Mouse (Mus musculus) olfactory bulb, adult 2 months (tissue): ENCODE measurements around the gene Gm10803. TPM values are rescaled to one million over a fixed set of nuclear protein-coding genes. Genes with fewer than 3 reads are reported as not detected.

ENCODE experiments used
- H3K27ac ChIP-seq: fragments of 200-500 bp; 2 replicates; pipeline ENCODE4 v1.5.1; 2012; ENCODE audit warnings: low read depth, low read length; ENCODE audit not compliant: insufficient read depth
- H3K4me1 ChIP-seq: fragments of 200-500 bp; 2 replicates; pipeline ENCODE4 v1.6.1; 2012; ENCODE audit warnings: low read length; ENCODE audit not compliant: control insufficient read depth, insufficient read depth
- H3K4me3 ChIP-seq: fragments of 200-500 bp; 2 replicates; pipeline ENCODE4 v1.5.1; 2012; ENCODE audit warnings: mild to moderate bottlenecking, low read depth, low read length, moderate library complexity; ENCODE audit not compliant: insufficient read depth
- CTCF ChIP-seq: fragments of 200-500 bp; IDR thresholded peaks from 2 replicates; pipeline ENCODE4 v1.5.1; 2012; ENCODE audit warnings: low read depth, mild to moderate bottlenecking, low read length, moderate library complexity; ENCODE audit not compliant: insufficient read depth
- POLR2A ChIP-seq: fragments of 200-500 bp; IDR thresholded peaks from 2 replicates; pipeline ENCODE4 v1.6.1; 2012; ENCODE audit warnings: mild to moderate bottlenecking, low read depth, low read length, moderate library complexity; ENCODE audit not compliant: insufficient read depth
- WGBS: fragments of 180-500 bp; shearing (Covaris S2); methylation state at CpG from one replicate; pipeline ENCODE4 v1.1.7; 2018; 5-methylcytosine and 5-hydroxymethylcytosine counted together
- polyA plus RNA-seq: library from polyadenylated mRNA; stranded (reverse); fragments of >200 nt; gene quantifications from 2 replicates; pipeline ENCODE4 v1.2.4, GENCODE M21; 2012; ENCODE audit warnings: low replicate concordance; ENCODE audit not compliant: missing spikeins, insufficient read depth, insufficient read length

Gm10803 gene
- polyA plus RNA-seq, 1 experiment: not detected

GRCm38 (mm10) chr2:93533891-93534290, 26.5 kb upstream of the Gm10803 start:
- 85% methylated on average over 7 of the region's 7 CpGs for WGBS
- no peak for TF ChIP-seq POLR2A
- TF ChIP-seq CTCF: no peak
- Histone ChIP-seq H3K4me3 (no peak overlapping the region), H3K4me1 (peaks cover 7% of the 10 kb centered on the region; the same call in 1 of the 2 replicates), H3K27ac (no peak overlapping the region)

GRCm38 (mm10) chr2:93537385-93537967, 22.9 kb upstream of the Gm10803 start:
- Histone ChIP-seq H3K4me1 (no peaks in the 10 kb centered on the region), H3K27ac (no peak overlapping the region), H3K4me3 (no peak overlapping the region)
- 77% methylated on average over 3 of the region's 3 CpGs for WGBS
- TF ChIP-seq CTCF (no peak), POLR2A (no peak)

- H3K27ac ChIP-seq: no peak overlapping the region
- no peak overlapping the region for H3K4me3 ChIP-seq
- H3K4me1 ChIP-seq: no peaks in the 10 kb centered on the region
- 60% methylated on average over 6 of the region's 6 CpGs for WGBS
- no peak for TF ChIP-seq CTCF
- TF ChIP-seq POLR2A: no peak
Measured at GRCm38 (mm10) chr2:93538140-93538539, 22.2 kb upstream of the Gm10803 start.

- Histone ChIP-seq H3K4me1 (no peaks in the 10 kb centered on the region), H3K4me3 (no peak overlapping the region), H3K27ac (no peak overlapping the region)
- WGBS: 83% methylated on average over 2 of the region's 2 CpGs
- TF ChIP-seq CTCF (no peak), POLR2A (no peak)
Measured at GRCm38 (mm10) chr2:93541771-93542170, 18.6 kb upstream of the Gm10803 start.

- Histone ChIP-seq H3K27ac (no peak overlapping the region), H3K4me3 (no peak overlapping the region), H3K4me1 (peaks cover 13% of the 10 kb centered on the region)
- 59% methylated on average over 10 of the region's 10 CpGs for whole genome bisulfite sequencing
- no peak for TF ChIP-seq POLR2A
- TF ChIP-seq CTCF: no peak
Measured at GRCm38 (mm10) chr2:93552676-93553521, 7.5 kb upstream of the Gm10803 start.

- 72% methylated on average over 5 of the region's 5 CpGs for WGBS
- H3K27ac ChIP-seq: no peak overlapping the region
- no peak overlapping the region for H3K4me3 ChIP-seq
- peaks cover 13% of the 10 kb centered on the region for H3K4me1 ChIP-seq
- no peak for TF ChIP-seq POLR2A
- TF ChIP-seq CTCF: no peak
Measured at GRCm38 (mm10) chr2:93553905-93554304, 6.5 kb upstream of the Gm10803 start.

- Histone ChIP-seq H3K27ac (no peak overlapping the region), H3K4me1 (no peaks in the 10 kb centered on the region), H3K4me3 (no peak overlapping the region)
- TF ChIP-seq CTCF: no peak
- TF ChIP-seq POLR2A: no peak
- WGBS: 63% methylated on average over 6 of the region's 6 CpGs
Measured at GRCm38 (mm10) chr2:93565647-93566046, 5.3 kb downstream of the Gm10803 start.

- H3K4me1 ChIP-seq: no peaks in the 10 kb centered on the region
- no peak overlapping the region for H3K27ac ChIP-seq
- H3K4me3 ChIP-seq: no peak overlapping the region
- 54% methylated on average over 7 of the region's 7 CpGs for WGBS
- TF ChIP-seq POLR2A (no peak), CTCF (no peak)
Measured at GRCm38 (mm10) chr2:93567675-93568074, 7.3 kb downstream of the Gm10803 start.

GRCm38 (mm10) chr2:93572565-93572964, 12.2 kb downstream of the Gm10803 start:
- TF ChIP-seq CTCF (no peak), POLR2A (no peak)
- Histone ChIP-seq H3K4me3 (no peak overlapping the region), H3K27ac (no peak overlapping the region), H3K4me1 (no peaks in the 10 kb centered on the region)
- WGBS: 50% methylated on average over 5 of the region's 5 CpGs

- Histone ChIP-seq H3K27ac (no peak overlapping the region), H3K4me3 (no peak overlapping the region), H3K4me1 (no peaks in the 10 kb centered on the region)
- 71% methylated on average over 3 of the region's 3 CpGs for WGBS
- TF ChIP-seq POLR2A (no peak), CTCF (no peak)
Measured at GRCm38 (mm10) chr2:93581271-93581670, 20.9 kb downstream of the Gm10803 start.
